In genomic region chr5:127756671-127757423, GRCm38 (mm10) we compare ENCODE assay signal across 14 mouse cellular contexts.
DNase-seq lines count a peak whose midpoint lies in the region; ATAC-seq and TF ChIP-seq lines count a peak whose summit lies in the region.
"Had no signal": no experiment of that assay in that cellular context is flagged by ENCODE, and none has a peak within 500 bp of the region (broad histone marks: within the 10 kb centered on the region; RNA-seq: fewer than 3 reads in every experiment).

No protein-coding gene starts in this region.

- no peak overlapping the region for H3K4me3 ChIP-seq in liver, postnatal 0 days (ENCODE audit: low read depth, low read length)
- no peak overlapping the region for H3K4me3 ChIP-seq in thymus, adult 2 months (ENCODE audit: control insufficient read depth, insufficient read depth, low read length)
- H3K4me3 ChIP-seq: embryonic facial prominence, embryonic 15.5 days; hindbrain, embryonic 13.5 days had no signal

- no peak overlapping the region for H3K27ac ChIP-seq in liver, postnatal 0 days (ENCODE audit: low read depth)
- no peak overlapping the region for H3K27ac ChIP-seq in thymus, adult 2 months (ENCODE audit: control insufficient read depth, insufficient read depth, low read length)
- H3K27ac ChIP-seq: embryonic facial prominence, embryonic 15.5 days; hindbrain, embryonic 13.5 days had no signal

- H3K9me3 ChIP-seq in liver, postnatal 0 days (ENCODE audit: low read length), result no peaks in the 10 kb centered on the region
- H3K9me3 ChIP-seq: embryonic facial prominence, embryonic 15.5 days; hindbrain, embryonic 13.5 days had no signal

- H3K4me1 ChIP-seq in liver, postnatal 0 days (ENCODE audit: insufficient read depth), result no peaks in the 10 kb centered on the region
- H3K4me1 ChIP-seq in thymus, adult 2 months (replicated peaks; ENCODE audit: control insufficient read depth, insufficient read depth, low read length), result no peaks in the 10 kb centered on the region

- no peak overlapping the region for H3K4me2 ChIP-seq in liver, postnatal 0 days (ENCODE audit: low read depth, low read length)
- H3K4me2 ChIP-seq: embryonic facial prominence, embryonic 15.5 days; heart, embryonic 11.5 days; hindbrain, embryonic 13.5 days had no signal

- no peak for TF ChIP-seq POLR2A in thymus, adult 2 months (IDR thresholded peaks at IDR 0.05; ENCODE audit: control insufficient read depth, extremely low read depth, insufficient read depth, low read length, poor library complexity)

- no peak for ATAC-seq in liver, postnatal 0 days
- ATAC-seq in megakaryocyte progenitor cell, adult 5-6 weeks (replicated peaks; ENCODE audit: poor library complexity), result peak; percentile 72
- ATAC-seq: forebrain, embryonic 16.5 days had no signal

- TF ChIP-seq CTCF in liver, postnatal 0 days (IDR thresholded peaks at IDR 0.05; ENCODE audit: low read depth), result peak; percentile 33
- TF ChIP-seq CTCF in thymus, adult 2 months (IDR thresholded peaks at IDR 0.05; ENCODE audit: borderline replicate concordance, control insufficient read depth, extremely low read depth, insufficient read depth, low read length, poor library complexity), result no peak

- H3K9ac ChIP-seq in liver, postnatal 0 days (replicated peaks), result no peak overlapping the region
- H3K9ac ChIP-seq: embryonic facial prominence, embryonic 15.5 days; hindbrain, embryonic 13.5 days had no signal

- H3K27me3 ChIP-seq in liver, postnatal 0 days (ENCODE audit: insufficient read depth, low read length), result no peaks in the 10 kb centered on the region
- no peaks in the 10 kb centered on the region for H3K27me3 ChIP-seq in thymus, adult 2 months (ENCODE audit: control insufficient read depth, insufficient read depth, low read length)
- H3K27me3 ChIP-seq: embryonic facial prominence, embryonic 15.5 days; hindbrain, embryonic 13.5 days had no signal

- no peak for TF ChIP-seq EP300 in liver, postnatal 0 days (IDR thresholded peaks at IDR 0.05; ENCODE audit: low read depth)

- 70% methylated on average over 4 of the region's 4 CpGs for WGBS in liver, postnatal 0 days (ENCODE audit: insufficient replicate concordance)
- 85% methylated on average over 4 of the region's 4 CpGs for WGBS in thymus, adult 2 months

- H3K36me3 ChIP-seq in liver, postnatal 0 days (replicated peaks; ENCODE audit: insufficient read depth, low read length), result no peaks in the 10 kb centered on the region
- H3K36me3 ChIP-seq in thymus, adult 2 months (ENCODE audit: control insufficient read depth, insufficient read depth, low read length), result no peaks in the 10 kb centered on the region
- H3K36me3 ChIP-seq: embryonic facial prominence, embryonic 15.5 days; hindbrain, embryonic 13.5 days had no signal

- DNase-seq in heart, adult 11 months, result peak; percentile 80
- no peak for DNase-seq in heart, adult 9 months (ENCODE audit: low spot score in 2 of 2)
- no peak for DNase-seq in liver, postnatal 0 days
- DNase-seq in liver (no peak), R1 (ENCODE audit: low read depth, low spot score) (peak; percentile 24)
- no peak for DNase-seq in adrenal gland, adult 2 months
- no peak for DNase-seq in thymus, adult 2 months
- DNase-seq: cerebellum, adult 11 months; kidney, postnatal 14 days had no signal

Comparison
In these comparisons a context has a peak if more than half of its experiments do, and no peak if none do; other contexts are left out.
1. DNase-seq: peak in heart, adult 11 months (single experiment) and R1 (single experiment); none in heart, adult 9 months (0 of 2), liver, postnatal 0 days (single experiment), liver (single experiment), adrenal gland, adult 2 months (single experiment) and thymus, adult 2 months (single experiment).